16 mouse cellular contexts compared by ENCODE assay signal in the genomic region with DNA sequence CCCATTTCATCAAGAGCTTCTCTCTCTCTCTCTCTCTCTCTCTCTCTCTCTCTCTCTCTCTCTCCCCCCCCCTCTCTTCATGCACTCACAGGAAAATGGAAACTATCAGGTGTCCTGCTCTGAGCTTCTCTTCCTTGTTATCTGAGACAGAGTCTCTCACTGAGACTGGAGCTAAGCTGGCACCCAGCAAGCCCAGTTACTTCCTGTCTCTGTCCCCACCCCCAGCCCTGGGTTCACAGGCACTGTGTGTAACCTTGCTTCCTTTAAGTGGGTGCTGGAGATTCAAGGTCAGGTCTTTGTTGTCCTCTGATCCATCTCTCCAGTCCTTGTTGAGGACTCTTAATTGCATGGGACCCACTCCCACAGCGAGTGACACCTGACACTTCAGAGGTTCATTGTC.
DNase-seq lines count a peak whose midpoint lies in the region; ATAC-seq and TF ChIP-seq lines count a peak whose summit lies in the region.
"Had no signal": no experiment of that assay in that cellular context is flagged by ENCODE, and none has a peak within 500 bp of the region (broad histone marks: within the 10 kb centered on the region; RNA-seq: fewer than 3 reads in every experiment).

No protein-coding gene starts in this region.

- ATAC-seq in forebrain, postnatal 0 days = no peak
- ATAC-seq in midbrain, embryonic 11.5 days (ENCODE audit: low FRiP score) = peak; percentile 42; the same call in 1 of the 2 replicates
- ATAC-seq in midbrain, embryonic 16.5 days = no peak
- ATAC-seq: forebrain, embryonic 15.5 days; intestine, embryonic 16.5 days; Patski had no signal

- no peaks in the 10 kb centered on the region for H3K27me3 ChIP-seq in forebrain, embryonic 10.5 days (ENCODE audit: poor library complexity, severe bottlenecking)
- no peaks in the 10 kb centered on the region for H3K27me3 ChIP-seq in forebrain, postnatal 0 days (ENCODE audit: insufficient read depth, low read length)
- H3K27me3 ChIP-seq in midbrain, embryonic 11.5 days (ENCODE audit: control insufficient read depth, insufficient read depth, low read length) = no peaks in the 10 kb centered on the region
- H3K27me3 ChIP-seq in midbrain, embryonic 16.5 days (ENCODE audit: control insufficient read depth, insufficient read depth, low read depth, low read length) = no peaks in the 10 kb centered on the region
- H3K27me3 ChIP-seq: forebrain, embryonic 15.5 days; liver, embryonic 13.5 days; Patski had no signal

- no peak overlapping the region for H3K9ac ChIP-seq in forebrain, postnatal 0 days
- no peak overlapping the region for H3K9ac ChIP-seq in midbrain, embryonic 11.5 days (ENCODE audit: low read length)
- H3K9ac ChIP-seq in midbrain, embryonic 16.5 days (ENCODE audit: low read depth, low read length) = no peak overlapping the region
- H3K9ac ChIP-seq: forebrain, embryonic 15.5 days; liver, embryonic 13.5 days had no signal

- WGBS in forebrain, embryonic 10.5 days = 88% methylated on average over 1 of the region's 1 CpGs
- 96% methylated on average over 1 of the region's 1 CpGs for WGBS in forebrain, postnatal 0 days
- 91% methylated on average over 1 of the region's 1 CpGs for WGBS in midbrain, embryonic 11.5 days
- 82% methylated on average over 1 of the region's 1 CpGs for WGBS in midbrain, embryonic 16.5 days

- H3K9me3 ChIP-seq in forebrain, embryonic 10.5 days = no peaks in the 10 kb centered on the region
- no peaks in the 10 kb centered on the region for H3K9me3 ChIP-seq in forebrain, postnatal 0 days (ENCODE audit: low read length)
- no peaks in the 10 kb centered on the region for H3K9me3 ChIP-seq in midbrain, embryonic 11.5 days (ENCODE audit: control insufficient read depth, low read length)
- H3K9me3 ChIP-seq in midbrain, embryonic 16.5 days (replicated peaks; ENCODE audit: control insufficient read depth, low read length, poor library complexity, severe bottlenecking) = no peaks in the 10 kb centered on the region
- H3K9me3 ChIP-seq: forebrain, embryonic 15.5 days; liver, embryonic 13.5 days had no signal

- H3K36me3 ChIP-seq in forebrain, embryonic 10.5 days (replicated peaks) = no peaks in the 10 kb centered on the region
- H3K36me3 ChIP-seq in forebrain, postnatal 0 days (ENCODE audit: insufficient read depth) = no peaks in the 10 kb centered on the region
- H3K36me3 ChIP-seq in midbrain, embryonic 11.5 days (ENCODE audit: control insufficient read depth, insufficient read depth, low read length) = no peaks in the 10 kb centered on the region
- no peaks in the 10 kb centered on the region for H3K36me3 ChIP-seq in midbrain, embryonic 16.5 days (ENCODE audit: control insufficient read depth, insufficient read depth, low read length)
- H3K36me3 ChIP-seq: forebrain, embryonic 15.5 days; liver, embryonic 13.5 days had no signal

- H3K4me2 ChIP-seq in forebrain, postnatal 0 days (ENCODE audit: low read depth) = no peak overlapping the region
- H3K4me2 ChIP-seq in midbrain, embryonic 11.5 days = no peak overlapping the region
- no peak overlapping the region for H3K4me2 ChIP-seq in midbrain, embryonic 16.5 days (ENCODE audit: low read length)
- H3K4me2 ChIP-seq: forebrain, embryonic 15.5 days; liver, embryonic 13.5 days had no signal

- no peak overlapping the region for H3K4me3 ChIP-seq in forebrain, embryonic 10.5 days
- H3K4me3 ChIP-seq in forebrain, postnatal 0 days (ENCODE audit: low read depth, low read length) = no peak overlapping the region
- no peak overlapping the region for H3K4me3 ChIP-seq in midbrain, embryonic 11.5 days (ENCODE audit: low read depth, low read length)
- no peak overlapping the region for H3K4me3 ChIP-seq in midbrain, embryonic 16.5 days (ENCODE audit: low read depth, low read length)
- H3K4me3 ChIP-seq: forebrain, embryonic 15.5 days; liver, embryonic 13.5 days had no signal

- peak; percentile 14 for DNase-seq in forebrain, embryonic 10.5 days (ENCODE audit: extremely low spot score, low spot score)
- DNase-seq in forebrain, postnatal 0 days = no peak
- DNase-seq in midbrain, embryonic 11.5 days (ENCODE audit: low spot score, missing footprints) = no peak
- DNase-seq in mesoderm, embryonic 11.5 days (ENCODE audit: low read depth, low spot score) = peak; percentile 30
- DNase-seq in gastrocnemius, adult 8-10 months (ENCODE audit: low spot score in 2 of 2) = no peak
- no peak for DNase-seq in right cerebral cortex, postnatal 4 days
- no peak for DNase-seq in adrenal gland, adult 2 months
- DNase-seq: cerebellum, postnatal 36 days; heart, postnatal 10 days; left cerebral cortex, postnatal 4 days; liver, embryonic 13.5 days; right cerebral cortex, adult 18-20 months had no signal

- H3K4me1 ChIP-seq in forebrain, embryonic 10.5 days = peaks cover 13% of the 10 kb centered on the region
- no peaks in the 10 kb centered on the region for H3K4me1 ChIP-seq in forebrain, postnatal 0 days (ENCODE audit: insufficient read depth)
- no peaks in the 10 kb centered on the region for H3K4me1 ChIP-seq in midbrain, embryonic 11.5 days (ENCODE audit: control insufficient read depth, insufficient read depth, low read length)
- no peaks in the 10 kb centered on the region for H3K4me1 ChIP-seq in midbrain, embryonic 16.5 days (ENCODE audit: control insufficient read depth, insufficient read depth, low read length)
- H3K4me1 ChIP-seq: forebrain, embryonic 15.5 days; liver, embryonic 13.5 days had no signal

- peak overlapping the region; percentile 66 for H3K27ac ChIP-seq in forebrain, embryonic 10.5 days
- H3K27ac ChIP-seq in forebrain, postnatal 0 days (ENCODE audit: low read depth, low read length) = no peak overlapping the region
- H3K27ac ChIP-seq in midbrain, embryonic 11.5 days (ENCODE audit: low read depth, low read length) = no peak overlapping the region
- H3K27ac ChIP-seq in midbrain, embryonic 16.5 days (ENCODE audit: low read length) = no peak overlapping the region
- H3K27ac ChIP-seq: forebrain, embryonic 15.5 days; liver, embryonic 13.5 days had no signal

- TF ChIP-seq CTCF in forebrain, postnatal 0 days (IDR thresholded peaks at IDR 0.05; ENCODE audit: low read depth) = no peak

Comparison
In these comparisons a context has a peak if more than half of its experiments do, and no peak if none do; other contexts are left out.
1. DNase-seq: peak in forebrain, embryonic 10.5 days (single experiment) and mesoderm, embryonic 11.5 days (single experiment); none in forebrain, postnatal 0 days (single experiment), midbrain, embryonic 11.5 days (single experiment), gastrocnemius, adult 8-10 months (0 of 2), right cerebral cortex, postnatal 4 days (single experiment) and adrenal gland, adult 2 months (single experiment).